Mouse (Mus musculus) spleen, postnatal 36 days (tissue): Measurements from ENCODE around the gene Pofut2.
A peak's percentile ranks its signal among the peaks of the same experiment; 100 is the strongest.
"Not testable (repeated sequence)": the region's sequence is repeated elsewhere in the genome, so short reads cannot be mapped to it uniquely, and the experiment has no call there.

ENCODE experiments used
- DNase-seq, 2 experiments: peaks; one replicate each; pipeline ENCODE4 v3.0.0; 2022; ENCODE audit warnings: low spot score in 2 of 2, mixed read lengths in 1 of 2

Pofut2 gene

DNA sequence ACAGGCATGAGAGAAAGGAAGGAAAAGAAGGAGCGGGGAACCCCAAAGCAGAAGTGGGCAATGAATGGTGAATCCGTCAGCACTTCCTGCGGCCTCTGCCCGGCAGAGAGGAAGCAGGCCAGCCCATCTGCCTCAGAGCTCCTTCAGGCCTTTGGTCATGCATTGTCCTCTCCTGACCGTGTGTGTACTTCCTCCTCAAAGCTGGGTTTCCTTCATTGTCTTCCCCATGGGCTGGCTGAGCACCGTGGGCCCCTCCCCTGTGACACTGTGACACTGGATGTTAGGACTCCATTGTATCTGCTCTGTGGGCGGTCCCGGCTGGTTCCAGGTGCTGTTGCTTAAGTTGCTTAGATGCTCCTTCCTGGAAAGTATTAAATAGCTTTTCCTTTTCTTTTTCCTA, 7.3 kb downstream of the Pofut2 start:
- peak; percentile 19 to 42 for DNase-seq

DNA sequence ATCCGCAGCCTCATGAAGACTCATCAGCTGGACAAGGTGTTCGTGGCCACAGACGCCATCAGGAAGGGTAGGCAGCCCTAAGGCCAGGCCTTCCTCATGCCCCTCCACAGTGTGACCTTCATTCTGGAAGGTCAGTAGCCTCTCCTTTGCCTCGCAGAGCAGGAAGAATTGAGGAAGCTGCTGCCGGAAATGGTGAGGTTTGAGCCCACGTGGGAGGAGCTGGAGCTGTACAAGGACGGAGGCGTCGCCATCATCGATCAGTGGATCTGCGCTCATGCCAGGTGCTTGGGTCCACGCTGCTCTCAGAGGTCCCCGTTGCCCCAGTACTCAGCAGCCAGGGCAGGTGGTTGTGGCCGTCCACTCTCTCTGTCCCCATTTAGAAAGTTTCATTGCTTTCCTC, 8.0 kb downstream of the Pofut2 start:
- no peak for DNase-seq

DNA sequence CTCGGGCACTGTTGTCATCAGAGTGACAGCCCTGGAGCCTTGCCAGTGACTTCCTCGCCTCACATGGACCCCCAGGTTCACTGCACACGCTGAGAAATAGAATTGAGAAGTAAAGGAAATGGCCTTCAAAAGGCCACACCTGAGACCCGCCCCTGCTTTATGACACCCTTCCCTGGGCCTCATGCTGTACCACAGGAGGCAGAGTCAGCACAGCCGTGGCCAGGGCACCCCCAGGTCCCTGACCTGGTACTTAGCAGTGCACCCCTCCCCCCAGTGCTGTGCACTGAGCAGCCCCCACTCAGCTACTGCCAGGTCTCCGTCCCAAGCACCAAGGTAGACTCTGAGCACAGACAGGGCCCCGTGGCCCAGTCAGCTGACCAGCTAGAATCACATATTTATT, 10.1 kb downstream of the Pofut2 start:
- no peak for DNase-seq

- no peak for DNase-seq
These were observed 14.1 kb downstream of the Pofut2 start for GRCm38 (mm10) chr10:77272980-77273730.

- DNase-seq = no peak
These were observed 14.8 kb downstream of the Pofut2 start for GRCm38 (mm10) chr10:77273798-77274197.

DNA sequence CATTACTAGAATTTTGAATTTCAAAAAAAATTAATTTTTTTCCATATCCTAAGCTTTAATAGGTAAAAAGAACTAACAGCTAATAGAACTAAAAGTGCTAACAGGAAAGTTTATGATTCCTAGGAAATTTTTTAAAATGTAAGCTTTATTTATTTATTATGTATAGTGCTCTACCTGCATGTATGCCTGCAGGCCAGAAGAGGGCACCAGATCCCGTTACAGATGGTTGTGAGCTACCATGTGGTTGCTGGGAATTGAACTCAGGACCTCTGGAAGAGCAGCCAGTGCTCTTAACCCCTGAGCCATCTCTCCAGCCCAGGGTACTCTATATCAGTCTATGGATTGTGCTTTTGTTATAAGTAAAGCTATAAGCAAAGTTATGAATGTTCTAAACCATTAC, 23.1 kb downstream of the Pofut2 start:
- not testable (repeated sequence) for DNase-seq

DNA sequence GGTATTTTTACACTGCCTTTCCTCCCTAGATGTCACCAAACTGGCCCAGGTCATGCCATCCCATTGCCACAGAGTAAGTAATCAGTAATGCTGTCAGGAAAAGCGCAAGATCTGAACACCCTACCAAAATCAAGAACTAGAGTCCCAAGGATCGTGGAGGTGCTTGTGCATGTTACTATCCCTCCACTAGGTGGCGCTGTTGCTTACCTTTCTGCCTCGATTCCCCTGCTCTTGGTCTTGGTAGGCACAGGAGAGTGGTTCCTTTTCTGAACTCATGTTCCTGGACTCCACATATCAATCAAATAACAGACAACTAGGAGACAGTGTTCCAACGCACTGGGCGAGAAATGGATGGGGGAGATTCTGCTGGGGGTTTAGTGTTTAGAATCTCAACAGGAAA, 23.8 kb downstream of the Pofut2 start:
- peak; percentile 49 to 62 for DNase-seq

GRCm38 (mm10) chr10:77284832-77285231, 25.8 kb downstream of the Pofut2 start:
- no peak for DNase-seq

GRCm38 (mm10) chr10:77287626-77288025, 28.6 kb downstream of the Pofut2 start:
- DNase-seq = no peak

DNA sequence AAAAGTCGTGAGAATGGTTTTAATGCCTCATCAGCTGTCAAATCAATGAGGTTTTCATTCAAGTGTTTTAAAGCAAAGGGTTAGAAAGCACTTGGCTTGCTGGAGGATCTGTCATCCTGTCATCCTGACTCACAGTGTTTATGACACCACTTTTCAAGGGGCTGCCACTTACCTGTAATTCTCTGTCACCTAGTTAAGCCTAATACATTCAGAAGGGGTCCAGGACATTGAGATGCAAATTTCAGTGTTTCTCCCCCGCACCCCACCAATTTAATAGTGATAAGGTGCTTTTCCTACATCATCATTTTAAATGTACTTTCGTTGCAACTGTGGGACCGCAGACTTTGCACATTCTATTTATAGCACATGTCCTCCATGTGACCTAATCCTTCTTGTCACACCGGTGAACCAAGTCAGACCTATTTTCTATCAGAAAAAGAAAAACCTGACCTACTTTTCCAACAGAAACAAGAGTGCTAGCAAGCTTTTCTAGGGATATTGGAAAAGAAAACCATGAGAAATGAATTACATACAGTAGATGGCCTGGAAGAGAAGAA, 29.7 kb downstream of the Pofut2 start:
- no peak for DNase-seq

DNA sequence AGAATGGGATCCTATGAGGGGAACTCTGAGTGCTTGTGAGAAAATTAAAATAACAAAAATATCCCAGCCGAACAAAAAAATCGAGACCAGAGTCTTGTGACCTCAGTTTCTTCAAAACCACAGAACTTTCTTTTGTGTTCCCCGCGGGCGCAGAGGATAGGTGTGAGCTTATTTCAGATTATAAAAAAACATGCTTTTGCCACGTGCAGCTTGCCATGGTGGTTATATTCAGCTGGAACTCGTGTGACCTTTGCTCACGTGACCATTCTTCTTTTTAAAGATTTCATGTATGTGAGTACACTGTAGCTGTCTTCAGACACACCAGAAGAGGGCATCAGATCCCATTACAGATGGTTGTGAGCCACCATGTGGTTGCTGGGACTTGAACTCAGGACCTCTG, 30.5 kb downstream of the Pofut2 start:
- DNase-seq = no peak

DNA sequence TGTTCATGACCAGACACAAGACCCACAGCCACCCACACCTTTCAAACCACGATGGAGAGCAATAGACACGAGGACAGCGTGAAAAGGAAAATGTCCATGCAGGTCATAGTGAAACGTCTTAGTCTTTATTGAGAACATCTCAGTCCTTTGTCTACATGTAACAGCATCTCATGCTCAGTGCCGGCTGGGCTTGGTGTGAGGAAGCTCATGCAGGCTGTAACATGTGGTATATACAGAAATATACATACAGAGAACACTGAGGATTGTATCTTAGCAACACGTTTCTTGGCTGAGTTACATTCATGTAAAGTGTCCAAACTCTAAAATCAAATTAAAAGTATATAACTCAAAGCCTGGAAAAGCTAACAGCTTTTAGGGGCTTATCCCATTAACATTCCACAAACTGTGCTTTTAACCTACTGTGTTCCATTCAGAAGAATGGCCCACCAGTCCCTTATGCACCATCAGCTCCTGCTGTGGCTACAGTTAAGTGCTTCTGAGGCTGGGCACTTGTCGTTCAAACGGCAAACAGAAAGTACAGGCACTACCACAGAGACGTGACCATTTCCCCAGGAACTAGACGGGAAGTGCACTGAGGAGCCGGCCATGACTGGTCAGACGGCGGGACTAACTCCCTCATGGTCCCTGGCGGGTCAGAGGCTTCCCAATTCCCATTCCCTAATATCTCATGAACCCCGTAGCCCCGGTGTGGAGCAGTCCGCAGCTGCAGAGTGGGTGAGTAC, 31.8 kb downstream of the Pofut2 start:
- no peak for DNase-seq

DNA sequence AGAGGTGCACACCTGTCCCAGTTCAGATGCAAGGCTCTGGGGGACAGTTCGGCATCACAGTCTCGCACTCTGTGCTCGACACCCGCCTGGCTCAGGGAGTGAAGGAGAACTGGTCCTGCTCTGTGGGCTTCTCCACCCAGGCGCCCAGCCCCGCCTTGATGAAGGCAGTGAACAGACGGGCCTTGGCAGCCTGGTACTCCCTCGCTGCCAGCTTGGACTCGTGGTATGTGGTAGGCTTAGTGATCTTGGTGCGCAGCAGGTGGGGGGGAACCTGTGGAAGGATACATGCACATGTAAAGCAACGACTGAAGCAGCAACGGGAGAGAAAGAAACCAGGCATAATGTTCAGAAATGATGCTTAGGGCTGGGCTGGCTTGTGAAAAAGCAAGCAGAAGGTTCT, 35.7 kb downstream of the Pofut2 start:
- DNase-seq = no peak

DNA sequence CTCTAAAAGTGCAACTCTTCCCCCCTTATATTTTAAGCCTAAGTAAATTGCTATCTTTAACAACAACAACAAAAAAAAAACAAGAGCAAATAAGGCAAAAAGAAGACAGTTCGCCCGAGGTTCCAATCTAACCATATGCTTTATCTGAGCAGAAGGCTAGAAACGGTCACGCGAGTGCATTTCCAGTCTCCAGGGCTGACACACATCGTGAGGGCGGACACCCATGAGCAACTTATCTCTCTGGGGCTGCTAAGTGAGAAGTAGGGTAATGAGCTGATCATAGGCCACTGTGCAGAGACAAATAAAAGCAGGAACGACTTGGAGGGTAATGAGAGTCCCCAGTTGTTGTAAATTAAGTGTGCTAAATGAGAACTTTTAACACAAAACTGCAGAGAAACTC, 39.6 kb downstream of the Pofut2 start:
- peak; percentile 5 to 27 for DNase-seq

DNA sequence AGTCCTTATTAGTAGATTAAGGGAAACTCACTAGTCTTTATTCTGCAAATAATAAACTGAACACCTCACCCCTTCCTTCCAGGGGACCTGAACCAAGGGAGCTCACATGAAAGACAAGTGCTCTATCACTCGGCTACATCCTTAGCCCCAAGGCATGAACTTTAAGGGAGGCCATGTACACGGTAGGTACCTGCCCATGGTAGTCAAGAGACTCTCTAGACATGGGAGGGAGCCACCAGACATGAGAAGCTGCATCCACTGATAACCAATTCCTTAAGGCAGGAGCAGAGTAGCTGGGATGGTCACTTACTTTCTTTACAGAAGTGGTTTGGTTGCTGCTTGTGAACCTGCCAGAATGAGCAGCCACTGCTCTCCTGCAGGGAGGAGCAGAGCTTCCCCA, 40.2 kb downstream of the Pofut2 start:
- DNase-seq = no peak

DNA sequence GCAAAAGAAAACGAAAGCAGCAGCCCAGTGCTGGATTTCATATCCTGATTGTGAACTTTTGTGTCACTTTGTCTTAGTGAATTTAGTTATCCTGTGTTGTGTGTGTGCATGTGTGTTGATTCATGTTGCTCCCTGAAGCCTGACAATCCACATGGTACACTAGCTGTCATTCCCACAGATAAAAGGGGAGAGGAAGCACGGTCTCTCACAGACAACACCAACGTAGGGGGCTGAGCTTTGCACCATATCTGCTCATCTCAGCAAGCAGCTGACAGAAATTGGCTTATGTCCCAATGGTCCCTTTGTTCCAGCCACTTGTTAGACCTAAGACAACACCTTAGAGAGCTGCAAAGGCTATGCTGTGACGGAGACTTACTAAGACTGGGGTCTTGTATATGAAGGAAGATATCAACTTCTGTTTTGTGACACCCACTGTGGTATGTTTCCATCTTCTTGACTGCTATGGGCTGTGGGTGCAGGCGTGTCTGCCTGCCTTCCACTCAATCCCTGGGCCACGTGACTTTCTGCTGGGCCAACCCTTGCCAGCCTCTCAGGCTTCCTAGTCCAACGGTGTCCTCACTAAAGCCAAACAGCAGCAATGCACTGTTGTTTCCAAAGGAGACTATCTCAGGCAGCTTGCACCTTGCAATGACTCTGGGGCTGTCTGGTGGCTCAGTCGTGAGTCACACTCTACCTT, 41.4 kb downstream of the Pofut2 start:
- no peak for DNase-seq

DNA sequence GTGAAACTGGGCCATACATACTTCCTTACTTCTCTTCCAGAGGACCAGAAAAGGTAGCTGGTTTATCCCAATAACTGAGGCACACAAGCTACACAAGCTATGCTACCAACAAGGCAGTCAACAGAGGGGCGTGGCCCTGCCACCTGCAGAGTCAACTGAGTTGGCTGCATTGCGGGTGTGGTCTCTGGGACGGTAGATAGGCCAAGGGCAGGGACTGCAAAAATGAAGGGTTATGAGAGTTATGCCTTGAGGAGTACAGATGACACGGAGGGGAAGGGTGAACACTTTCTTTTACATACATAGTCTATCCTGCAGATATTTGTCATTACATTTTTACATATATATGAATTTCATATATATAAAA, 41.9 kb downstream of the Pofut2 start:
- peak; percentile 43 to 62 for DNase-seq

DNA sequence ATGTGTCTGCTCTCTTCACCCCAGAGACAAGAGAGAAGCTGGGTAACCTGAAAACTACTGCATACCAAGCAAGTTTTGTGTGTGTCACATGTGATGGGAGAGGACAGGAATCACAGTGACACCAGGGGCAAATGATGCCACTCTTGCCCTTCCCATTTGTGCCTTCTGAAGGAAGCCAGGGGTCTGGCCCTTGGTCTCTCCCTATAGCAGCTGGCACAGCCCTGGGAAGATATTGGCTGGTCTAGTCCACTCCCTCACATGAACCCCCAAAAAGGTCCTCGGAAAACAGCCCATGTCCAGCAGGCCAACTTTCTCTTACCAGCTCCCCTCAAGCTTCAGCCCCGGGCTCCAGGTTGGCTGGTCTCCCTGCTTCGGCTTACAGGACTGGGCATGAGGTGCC, 45.3 kb downstream of the Pofut2 start:
- no peak for DNase-seq

DNA sequence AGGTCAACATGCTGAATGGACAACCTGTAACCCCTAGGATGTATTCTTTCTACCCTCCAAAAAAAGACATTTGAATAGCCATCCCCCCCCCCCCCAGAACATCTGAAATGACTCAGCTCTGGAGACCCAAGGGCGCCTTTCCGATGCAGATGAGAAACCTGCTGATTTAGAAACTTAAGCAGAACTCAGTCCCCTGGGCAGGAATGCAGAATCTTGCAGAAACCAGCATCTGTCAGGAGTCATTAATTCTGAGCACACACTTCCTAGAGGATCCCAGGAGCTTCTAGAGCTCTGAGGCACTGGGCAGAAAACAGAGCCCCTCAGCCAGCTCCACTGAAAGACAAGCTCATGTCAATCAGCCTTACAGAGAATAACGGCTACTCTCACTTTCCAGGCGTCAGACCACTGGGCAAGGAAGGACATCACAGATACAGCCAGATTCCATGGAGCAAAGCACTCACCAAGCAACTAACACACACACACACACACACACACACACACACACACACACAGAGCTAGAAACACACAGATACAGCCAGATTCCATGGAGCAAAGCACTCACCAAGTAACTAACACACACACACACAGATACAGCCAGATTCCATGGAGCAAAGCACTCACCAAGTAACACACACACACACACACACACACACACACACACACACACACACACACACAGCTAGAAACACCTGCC, 46.0 kb downstream of the Pofut2 start:
- DNase-seq = no peak

DNA sequence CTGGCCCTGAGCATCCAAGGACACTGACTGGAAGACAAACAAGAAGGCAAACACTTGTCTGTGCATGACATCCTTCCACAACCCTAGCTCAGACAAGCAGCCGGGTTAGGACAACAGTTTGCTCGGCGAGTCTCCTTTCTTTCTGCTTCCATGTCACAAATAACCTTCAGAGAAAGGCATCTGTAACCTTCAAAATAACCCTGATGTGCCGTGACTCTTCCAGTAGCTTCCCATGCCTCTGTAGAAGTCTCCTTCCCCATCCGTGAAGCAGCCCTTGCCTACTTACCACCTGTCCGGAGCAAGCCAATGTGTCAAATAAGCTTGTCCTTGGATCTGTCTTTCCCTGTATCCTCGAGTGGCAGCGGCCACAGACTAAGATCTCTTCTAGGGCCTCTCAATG, 46.7 kb downstream of the Pofut2 start:
- DNase-seq = no peak

DNA sequence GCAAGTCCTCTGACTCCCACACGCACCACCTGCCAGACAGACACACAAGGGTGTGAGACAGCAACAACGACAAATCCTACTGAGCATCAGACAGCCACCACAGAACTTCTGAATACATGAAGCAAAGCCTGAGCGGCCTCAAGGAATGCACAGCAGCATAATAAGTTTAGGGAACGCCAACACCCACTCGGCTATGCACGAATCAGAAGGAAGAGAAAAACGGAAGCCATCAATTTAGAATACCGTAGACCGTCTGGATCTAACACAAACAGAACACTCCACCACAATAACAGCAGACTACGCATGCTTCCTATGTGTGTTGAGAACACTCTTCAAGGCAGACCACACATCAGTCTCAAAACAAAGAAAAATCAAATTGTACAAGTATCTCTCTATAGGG, 50.0 kb downstream of the Pofut2 start:
- DNase-seq = no peak

- DNase-seq = no peak
These were observed 55.8 kb downstream of the Pofut2 start for GRCm38 (mm10) chr10:77314711-77315266.
